Mouse (Mus musculus): ENCODE measurements around the gene Mob2. TPM values are rescaled to one million over a fixed set of nuclear protein-coding genes. Genes with fewer than 3 reads are reported as not detected.

Mob2 gene
- polyA plus RNA-seq, 1 experiment from 2014 or later: 63.0 TPM

DNA sequence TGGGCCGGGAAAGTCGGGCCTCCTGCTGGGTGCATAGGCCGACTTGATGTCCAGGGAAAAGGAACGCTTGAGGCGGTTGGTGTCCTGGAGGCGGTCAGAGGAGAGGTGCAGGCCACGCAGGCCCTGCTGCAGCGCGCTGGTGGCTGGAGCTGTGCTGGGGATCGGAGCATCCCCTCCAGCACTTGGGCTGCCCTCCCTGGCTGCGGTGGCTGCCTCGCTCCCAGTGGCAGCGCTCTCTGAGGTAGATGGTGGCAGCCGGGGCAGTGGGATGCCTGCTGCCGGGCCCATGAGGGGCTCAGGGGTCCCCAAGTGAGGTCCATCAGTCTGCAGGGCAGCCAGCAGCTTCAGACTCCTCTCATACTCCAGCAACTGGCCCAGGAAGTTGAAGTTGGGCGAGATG lies 21.7 kb upstream of the Mob2 start:
- DNase-seq (ENCODE audit: low spot score) (no peak), ATAC-seq (replicated peaks; ENCODE audit: low FRiP score, low TSS enrichment, low read depth) (no peak)
- Histone ChIP-seq H3K4me2 (ENCODE audit: low read length) (no peak overlapping the region), H3K36me3 (ENCODE audit: control insufficient read depth, insufficient read depth, low read length) (0 out of 2 replicates have a peak, but pooled peaks cover 5% of the 10 kb centered on the region), H3K9me3 (ENCODE audit: control insufficient read depth, low read length) (no peaks in the 10 kb centered on the region), H3K4me1 (replicated peaks; ENCODE audit: control insufficient read depth, insufficient read depth, low read length) (peaks cover 11% of the 10 kb centered on the region; the same call in 1 of the 2 replicates), H3K27me3 (replicated peaks; ENCODE audit: control insufficient read depth, insufficient read depth, low read length) (peaks cover 51% of the 10 kb centered on the region), H3K4me3 (ENCODE audit: low read depth, low read length) (no peak overlapping the region), H3K9ac (ENCODE audit: low read length) (no peak overlapping the region), H3K27ac (ENCODE audit: low read depth) (no peak overlapping the region)
- 52% methylated on average over 15 of the region's 16 CpGs for WGBS

DNA sequence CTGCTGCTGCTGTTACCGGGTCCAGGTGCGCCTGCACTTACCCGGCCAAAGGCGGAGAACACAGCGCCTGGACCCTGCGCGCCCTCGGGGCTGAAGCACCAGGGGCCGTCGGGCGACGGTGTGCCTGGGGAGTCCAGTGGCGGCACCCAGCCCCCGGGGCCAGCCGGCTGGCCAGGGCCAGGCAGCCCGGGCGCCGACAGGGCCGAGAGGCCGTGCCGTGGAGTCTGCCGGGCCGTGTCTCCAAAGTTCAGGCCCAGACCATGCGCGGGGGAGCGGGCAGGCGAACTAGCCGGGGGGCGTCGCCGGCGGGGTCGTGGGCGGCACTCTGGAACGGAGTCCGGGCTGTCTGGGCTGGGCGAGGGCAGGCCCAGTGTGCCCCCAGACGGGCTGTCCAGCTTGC lies 21.3 kb upstream of the Mob2 start:
- H3K4me1 ChIP-seq (replicated peaks; ENCODE audit: control insufficient read depth, insufficient read depth, low read length): peaks cover 11% of the 10 kb centered on the region; the same call in 1 of the 2 replicates
- peaks cover 51% of the 10 kb centered on the region for H3K27me3 ChIP-seq (replicated peaks; ENCODE audit: control insufficient read depth, insufficient read depth, low read length)
- ATAC-seq (replicated peaks; ENCODE audit: low FRiP score, low TSS enrichment, low read depth): no peak
- peak overlapping the region; percentile 8; the same call in 1 of the 2 replicates for H3K4me3 ChIP-seq (ENCODE audit: low read depth, low read length)
- H3K9ac ChIP-seq (ENCODE audit: low read length): no peak overlapping the region
- H3K27ac ChIP-seq (ENCODE audit: low read depth): no peak overlapping the region
- no peaks in the 10 kb centered on the region for H3K9me3 ChIP-seq (ENCODE audit: control insufficient read depth, low read length)
- H3K4me2 ChIP-seq (ENCODE audit: low read length): peak overlapping the region; percentile 25
- no peak for DNase-seq (ENCODE audit: low spot score)
- WGBS: 18% methylated on average over 38 of the region's 38 CpGs
- H3K36me3 ChIP-seq (ENCODE audit: control insufficient read depth, insufficient read depth, low read length): 0 out of 2 replicates have a peak, but pooled peaks cover 5% of the 10 kb centered on the region

DNA sequence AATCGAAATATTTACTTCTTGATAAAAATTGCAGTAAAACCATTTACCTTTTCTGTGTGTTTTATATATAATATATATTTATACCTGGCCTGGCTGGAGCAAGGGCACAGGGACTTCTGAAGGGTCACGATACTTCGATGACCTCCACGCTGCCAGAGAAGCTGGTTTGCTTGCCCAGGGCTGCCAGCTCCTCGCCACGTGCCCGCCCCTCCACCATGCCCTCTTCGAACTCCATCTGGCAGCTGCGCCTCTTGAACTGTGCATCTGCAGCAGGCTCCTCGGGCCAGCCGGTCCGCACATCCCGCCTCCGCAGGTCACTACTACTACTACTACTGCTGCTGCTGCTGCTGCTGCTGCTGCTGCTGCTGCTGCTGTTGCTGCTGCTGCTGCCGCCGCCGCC lies 20.9 kb upstream of the Mob2 start:
- WGBS: 32% methylated on average over 17 of the region's 17 CpGs
- DNase-seq (ENCODE audit: low spot score) (no peak), ATAC-seq (replicated peaks; ENCODE audit: low FRiP score, low TSS enrichment, low read depth) (no peak)
- H3K4me3 ChIP-seq (ENCODE audit: low read depth, low read length): peak overlapping the region; percentile 8; the same call in 1 of the 2 replicates
- H3K4me2 ChIP-seq (ENCODE audit: low read length): peak overlapping the region; percentile 25
- H3K4me1 ChIP-seq (replicated peaks; ENCODE audit: control insufficient read depth, insufficient read depth, low read length): peaks cover 11% of the 10 kb centered on the region; the same call in 1 of the 2 replicates
- H3K9ac ChIP-seq (ENCODE audit: low read length): no peak overlapping the region
- no peak overlapping the region for H3K27ac ChIP-seq (ENCODE audit: low read depth)
- H3K36me3 ChIP-seq (ENCODE audit: control insufficient read depth, insufficient read depth, low read length): 0 out of 2 replicates have a peak, but pooled peaks cover 5% of the 10 kb centered on the region
- peaks cover 51% of the 10 kb centered on the region for H3K27me3 ChIP-seq (replicated peaks; ENCODE audit: control insufficient read depth, insufficient read depth, low read length)
- H3K9me3 ChIP-seq (ENCODE audit: control insufficient read depth, low read length): no peaks in the 10 kb centered on the region

DNA sequence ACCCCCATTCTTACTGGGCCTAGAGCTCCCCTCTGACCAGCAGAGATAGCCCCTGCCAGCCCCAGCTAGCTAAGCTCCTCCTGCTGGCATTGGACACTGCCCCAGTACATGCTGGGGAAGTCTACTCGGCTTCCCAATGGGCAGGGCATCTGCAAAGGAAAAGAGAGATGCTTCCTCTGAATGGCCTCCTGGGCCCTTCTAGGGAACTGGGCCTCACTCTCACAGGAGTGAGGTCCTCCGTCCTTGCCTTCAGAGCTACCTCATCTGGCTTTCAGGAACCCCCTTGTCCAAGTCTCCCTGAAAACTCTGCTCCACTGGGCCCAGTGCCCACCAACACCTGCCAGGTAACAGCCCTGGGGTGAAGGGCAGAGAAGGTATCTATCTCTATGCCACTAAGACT lies 20.0 kb upstream of the Mob2 start:
- Histone ChIP-seq H3K4me3 (ENCODE audit: low read depth, low read length) (no peak overlapping the region), H3K4me2 (ENCODE audit: low read length) (no peak overlapping the region), H3K36me3 (ENCODE audit: control insufficient read depth, insufficient read depth, low read length) (0 out of 2 replicates have a peak, but pooled peaks cover 5% of the 10 kb centered on the region), H3K9me3 (ENCODE audit: control insufficient read depth, low read length) (no peaks in the 10 kb centered on the region), H3K27me3 (replicated peaks; ENCODE audit: control insufficient read depth, insufficient read depth, low read length) (peaks cover 51% of the 10 kb centered on the region), H3K9ac (ENCODE audit: low read length) (no peak overlapping the region), H3K27ac (ENCODE audit: low read depth) (no peak overlapping the region), H3K4me1 (replicated peaks; ENCODE audit: control insufficient read depth, insufficient read depth, low read length) (peaks cover 11% of the 10 kb centered on the region; the same call in 1 of the 2 replicates)
- DNase-seq (ENCODE audit: low spot score) (no peak), ATAC-seq (replicated peaks; ENCODE audit: low FRiP score, low TSS enrichment, low read depth) (no peak)
- WGBS: 72% methylated on average over 2 of the region's 2 CpGs

DNA sequence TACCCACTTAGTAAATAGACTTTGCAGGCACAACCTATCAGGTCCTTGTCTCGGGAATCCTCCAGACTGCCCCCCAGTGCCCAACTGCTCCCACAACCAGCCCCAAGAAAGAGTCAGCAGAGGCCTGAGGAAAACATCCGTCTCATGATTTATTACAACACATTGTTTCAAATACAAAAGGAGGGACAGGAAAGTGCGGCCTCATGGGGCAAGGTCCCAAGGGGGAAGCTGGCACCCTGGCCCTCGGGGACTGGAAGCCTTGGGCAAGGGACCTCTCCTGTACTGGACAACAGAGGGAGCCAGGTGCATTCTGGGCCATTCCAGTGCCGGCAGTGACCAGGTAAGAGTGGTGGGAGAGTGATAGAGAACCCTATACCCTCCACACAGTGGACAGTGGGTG lies 18.5 kb upstream of the Mob2 start:
- no peak overlapping the region for H3K4me2 ChIP-seq (ENCODE audit: low read length)

DNA sequence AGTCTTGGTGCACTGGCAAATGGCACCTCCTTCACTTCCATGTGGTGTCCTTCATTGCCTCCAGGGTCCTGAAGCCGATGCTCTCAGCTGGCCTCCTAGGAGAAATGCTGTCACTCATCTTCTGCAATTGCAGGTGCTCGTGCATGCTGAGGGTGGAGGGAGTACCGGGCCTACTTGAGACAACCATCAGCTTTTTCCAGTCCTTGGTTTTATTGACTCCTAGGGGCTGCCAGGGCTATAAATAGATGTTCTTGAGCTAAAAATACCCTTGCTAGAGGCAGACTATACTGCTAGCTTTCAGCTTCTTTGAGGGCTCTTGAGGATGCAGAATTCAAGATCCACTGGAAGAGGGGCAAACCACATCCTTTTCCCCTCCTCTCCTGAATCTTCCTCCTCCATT lies 16.3 kb upstream of the Mob2 start:
- peaks cover 26% of the 10 kb centered on the region for H3K27me3 ChIP-seq (replicated peaks; ENCODE audit: control insufficient read depth, insufficient read depth, low read length)
- H3K36me3 ChIP-seq (ENCODE audit: control insufficient read depth, insufficient read depth, low read length): no peaks in the 10 kb centered on the region
- DNase-seq (ENCODE audit: low spot score) (no peak), ATAC-seq (replicated peaks; ENCODE audit: low FRiP score, low TSS enrichment, low read depth) (no peak)
- WGBS: 71% methylated on average over 3 of the region's 3 CpGs
- H3K9me3 ChIP-seq (ENCODE audit: control insufficient read depth, low read length): no peaks in the 10 kb centered on the region
- no peak overlapping the region for H3K27ac ChIP-seq (ENCODE audit: low read depth)
- no peak overlapping the region for H3K4me2 ChIP-seq (ENCODE audit: low read length)
- H3K9ac ChIP-seq (ENCODE audit: low read length): no peak overlapping the region
- no peak overlapping the region for H3K4me3 ChIP-seq (ENCODE audit: low read depth, low read length)
- 0 out of 2 replicates have a peak, but pooled peaks cover 4% of the 10 kb centered on the region for H3K4me1 ChIP-seq (replicated peaks; ENCODE audit: control insufficient read depth, insufficient read depth, low read length)

More for the DNA sequence above, 18.5 kb upstream of the Mob2 start:
- Histone ChIP-seq H3K4me1 (replicated peaks; ENCODE audit: control insufficient read depth, insufficient read depth, low read length) (peaks cover 10% of the 10 kb centered on the region; the same call in 1 of the 2 replicates), H3K27me3 (replicated peaks; ENCODE audit: control insufficient read depth, insufficient read depth, low read length) (peaks cover 44% of the 10 kb centered on the region), H3K9me3 (ENCODE audit: control insufficient read depth, low read length) (no peaks in the 10 kb centered on the region), H3K36me3 (ENCODE audit: control insufficient read depth, insufficient read depth, low read length) (0 out of 2 replicates have a peak, but pooled peaks cover 5% of the 10 kb centered on the region), H3K4me3 (ENCODE audit: low read depth, low read length) (no peak overlapping the region), H3K27ac (ENCODE audit: low read depth) (no peak overlapping the region), H3K9ac (ENCODE audit: low read length) (no peak overlapping the region)
- WGBS: 59% methylated on average over 5 of the region's 5 CpGs
- no peak for DNase-seq (ENCODE audit: low spot score)
- ATAC-seq (replicated peaks; ENCODE audit: low FRiP score, low TSS enrichment, low read depth): no peak

DNA sequence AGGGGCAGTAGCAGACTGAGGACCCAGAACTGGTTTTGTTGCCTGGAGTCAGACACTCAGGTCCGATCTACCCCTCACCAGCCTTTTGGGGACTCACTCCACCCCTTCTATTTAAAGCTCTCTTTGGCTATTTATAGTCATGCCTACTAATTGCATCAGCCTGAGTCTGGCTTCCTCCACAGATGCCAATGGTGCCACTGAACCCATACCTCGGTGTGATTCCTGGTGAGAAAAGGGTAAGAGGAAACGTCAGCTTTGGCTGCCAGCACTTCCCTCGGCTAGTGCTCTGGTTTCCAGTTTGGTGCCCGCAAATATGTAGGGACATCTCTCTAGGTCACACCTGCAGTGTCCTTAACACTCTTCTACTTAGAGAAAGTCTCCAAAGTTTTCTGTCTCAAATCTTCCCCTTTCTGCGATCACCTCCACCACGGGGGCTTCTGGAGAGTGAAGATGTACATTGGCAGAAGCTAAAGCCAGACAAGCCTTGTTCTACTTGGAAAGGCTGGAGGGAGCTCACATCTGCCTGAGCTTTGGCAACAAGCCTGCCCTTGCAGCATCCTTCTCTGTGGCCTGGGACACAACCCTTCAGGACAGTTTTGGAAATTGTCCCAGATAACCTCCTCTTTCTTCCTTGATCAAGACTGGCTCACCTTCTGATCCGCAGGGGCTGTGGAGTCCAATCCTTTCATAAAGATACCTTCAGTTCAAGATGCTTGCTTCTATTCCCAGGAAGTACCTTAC lies 13.5 kb upstream of the Mob2 start:
- H3K4me1 ChIP-seq (replicated peaks; ENCODE audit: control insufficient read depth, insufficient read depth, low read length): no peaks in the 10 kb centered on the region
- H3K9me3 ChIP-seq (ENCODE audit: control insufficient read depth, low read length): no peaks in the 10 kb centered on the region
- ATAC-seq (replicated peaks; ENCODE audit: low FRiP score, low TSS enrichment, low read depth): no peak
- no peak overlapping the region for H3K27ac ChIP-seq (ENCODE audit: low read depth)
- 69% methylated on average over 8 of the region's 8 CpGs for whole genome bisulfite sequencing
- no peak overlapping the region for H3K4me2 ChIP-seq (ENCODE audit: low read length)
- H3K36me3 ChIP-seq (ENCODE audit: control insufficient read depth, insufficient read depth, low read length): no peaks in the 10 kb centered on the region
- H3K27me3 ChIP-seq (replicated peaks; ENCODE audit: control insufficient read depth, insufficient read depth, low read length): peaks cover 5% of the 10 kb centered on the region; the same call in 1 of the 2 replicates
- H3K9ac ChIP-seq (ENCODE audit: low read length): no peak overlapping the region
- no peak for DNase-seq (ENCODE audit: low spot score)
- no peak overlapping the region for H3K4me3 ChIP-seq (ENCODE audit: low read depth, low read length)

DNA sequence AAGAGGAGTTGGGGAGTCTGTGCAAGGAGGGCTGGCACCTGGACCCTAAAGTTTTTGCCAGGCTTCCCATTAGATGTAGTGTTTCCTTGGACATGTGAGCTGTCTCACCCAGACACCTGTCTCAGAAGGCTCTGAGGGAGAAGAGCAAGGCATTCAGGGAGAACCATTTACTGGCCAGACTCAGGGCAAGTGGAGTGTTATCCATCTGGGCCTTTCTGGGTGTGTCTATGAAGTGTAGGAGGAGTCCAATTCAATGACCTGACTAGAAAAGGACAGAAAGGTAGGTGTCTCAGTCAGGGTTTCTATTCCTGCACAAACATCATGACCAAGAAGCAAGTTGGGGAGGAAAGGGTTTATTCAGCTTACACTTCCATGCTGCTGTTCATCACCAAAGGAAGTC lies 10.9 kb upstream of the Mob2 start:
- no peak for DNase-seq (ENCODE audit: low spot score)
- Histone ChIP-seq H3K9me3 (ENCODE audit: control insufficient read depth, low read length) (no peaks in the 10 kb centered on the region), H3K36me3 (ENCODE audit: control insufficient read depth, insufficient read depth, low read length) (no peaks in the 10 kb centered on the region), H3K4me2 (ENCODE audit: low read length) (no peak overlapping the region), H3K4me3 (ENCODE audit: low read depth, low read length) (no peak overlapping the region), H3K4me1 (replicated peaks; ENCODE audit: control insufficient read depth, insufficient read depth, low read length) (no peaks in the 10 kb centered on the region), H3K9ac (ENCODE audit: low read length) (no peak overlapping the region), H3K27ac (ENCODE audit: low read depth) (no peak overlapping the region), H3K27me3 (replicated peaks; ENCODE audit: control insufficient read depth, insufficient read depth, low read length) (peaks cover 4% of the 10 kb centered on the region; the same call in 1 of the 2 replicates)
- ATAC-seq (replicated peaks; ENCODE audit: low FRiP score, low TSS enrichment, low read depth): no peak

DNA sequence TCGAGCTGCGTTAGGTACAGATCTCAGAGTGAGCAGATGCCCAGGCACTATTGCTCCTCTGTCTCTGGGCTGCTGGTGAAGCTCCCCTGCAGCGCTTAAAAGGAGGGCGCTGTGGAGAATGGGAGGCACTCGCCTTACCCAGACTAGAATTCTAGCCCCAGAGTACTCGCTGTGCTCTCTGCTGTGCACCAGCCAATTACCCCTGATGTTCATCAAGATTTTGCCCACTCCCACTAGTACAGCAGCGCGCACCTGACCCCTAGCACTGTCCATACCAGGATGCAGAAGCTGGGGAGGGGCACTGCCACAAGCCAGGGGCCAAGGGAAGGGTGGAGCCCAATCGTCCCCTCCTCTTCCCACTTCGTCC lies 10.3 kb upstream of the Mob2 start:
- Histone ChIP-seq H3K4me3 (ENCODE audit: low read depth, low read length) (no peak overlapping the region), H3K9me3 (ENCODE audit: control insufficient read depth, low read length) (no peaks in the 10 kb centered on the region), H3K4me1 (replicated peaks; ENCODE audit: control insufficient read depth, insufficient read depth, low read length) (no peaks in the 10 kb centered on the region), H3K27me3 (replicated peaks; ENCODE audit: control insufficient read depth, insufficient read depth, low read length) (peaks cover 4% of the 10 kb centered on the region; the same call in 1 of the 2 replicates), H3K4me2 (ENCODE audit: low read length) (peak overlapping the region; percentile 20; the same call in 1 of the 2 replicates), H3K27ac (ENCODE audit: low read depth) (no peak overlapping the region), H3K36me3 (ENCODE audit: control insufficient read depth, insufficient read depth, low read length) (no peaks in the 10 kb centered on the region), H3K9ac (ENCODE audit: low read length) (no peak overlapping the region)
- 7% methylated on average over 10 of the region's 10 CpGs for WGBS
- ATAC-seq (replicated peaks; ENCODE audit: low FRiP score, low TSS enrichment, low read depth) (peak; percentile 64; the same call in 1 of the 2 replicates), DNase-seq (ENCODE audit: low spot score) (no peak)

All from intestine, embryonic 14.5 days (tissue).